Mouse (Mus musculus): ENCODE data around the gene Rsrc1. TPM values are rescaled to one million over a fixed set of nuclear protein-coding genes. Genes with fewer than 3 reads are reported as not detected.

The Rsrc1 gene
- polyA plus RNA-seq (2012; rRNA removed) (1.8 and 3.1 TPM in 2 replicates), polyA plus RNA-seq (2014; fragmentation: Nextera tagmentation; extraction: Ambion mirVana) (8.7 and 9.5 TPM in 2 replicates)

GRCm38 (mm10) chr3:66981101-66981661, at the start of gene Rsrc1:
Gene Rsrc1, plus strand, starts transcription at chr3:66981390.
- Histone ChIP-seq H3K9me3 (ENCODE audit: control insufficient read depth, low read length) (no peaks in the 10 kb centered on the region), H3K9ac (replicated peaks) (no peak within 1 kb of the TSS), H3K36me3 (replicated peaks; ENCODE audit: control insufficient read depth, insufficient read depth, low read depth) (no peaks in the 10 kb centered on the region), H3K4me3 (ENCODE audit: insufficient read depth in 1 of 2, low read depth in 2 of 2, low read length in 2 of 2) (peak within 1 kb of the TSS; percentile 18 to 50), H3K27me3 (ENCODE audit: control insufficient read depth, insufficient read depth, low read length) (peaks cover 77% of the 10 kb centered on the region), H3K4me1 (replicated peaks; ENCODE audit: control insufficient read depth in 2 of 2, insufficient read depth in 2 of 2, low read length in 1 of 2) (no peaks in the 10 kb centered on the region), H3K4me2 (ENCODE audit: low read depth) (peak within 1 kb of the TSS; percentile 66), H3K27ac (no peak within 1 kb of the TSS)
- ATAC-seq (ENCODE audit: insufficient read depth) (peak; percentile 19; the same call in 1 of the 2 replicates), DNase-seq (ENCODE audit: low read depth in 3 of 3, low spot score in 3 of 3) (no peak)
- WGBS (ENCODE audit: insufficient replicate concordance): under 1% methylated on average over 61 of the region's 62 CpGs
- TF ChIP-seq EP300 (IDR thresholded peaks at IDR 0.05; ENCODE audit: low read depth) (no peak), CTCF (IDR thresholded peaks at IDR 0.05; ENCODE audit: low read depth) (no peak)

- Histone ChIP-seq H3K27me3 (ENCODE audit: control insufficient read depth, insufficient read depth, low read length) (no peaks in the 10 kb centered on the region), H3K27ac (no peak overlapping the region), H3K36me3 (replicated peaks; ENCODE audit: control insufficient read depth, insufficient read depth, low read depth) (no peaks in the 10 kb centered on the region), H3K4me2 (ENCODE audit: low read depth) (no peak overlapping the region), H3K9me3 (ENCODE audit: control insufficient read depth, low read length) (no peaks in the 10 kb centered on the region), H3K4me3 (ENCODE audit: insufficient read depth in 1 of 2, low read depth in 2 of 2, low read length in 2 of 2) (no peak overlapping the region), H3K4me1 (replicated peaks; ENCODE audit: control insufficient read depth in 2 of 2, insufficient read depth in 2 of 2, low read length in 1 of 2) (no peaks in the 10 kb centered on the region), H3K9ac (replicated peaks) (no peak overlapping the region)
- ATAC-seq (ENCODE audit: insufficient read depth) (no peak), DNase-seq (ENCODE audit: low read depth in 3 of 3, low spot score in 3 of 3) (no peak)
- TF ChIP-seq CTCF (IDR thresholded peaks at IDR 0.05; ENCODE audit: low read depth) (no peak), EP300 (IDR thresholded peaks at IDR 0.05; ENCODE audit: low read depth) (no peak)
- WGBS (ENCODE audit: insufficient replicate concordance): 68% methylated on average over 10 of the region's 10 CpGs
Measured at GRCm38 (mm10) chr3:66939675-66940074, 41.5 kb upstream of the Rsrc1 start.

- no peak overlapping the region for H3K4me2 ChIP-seq (ENCODE audit: low read depth)
- no peaks in the 10 kb centered on the region for H3K36me3 ChIP-seq (replicated peaks; ENCODE audit: control insufficient read depth, insufficient read depth, low read depth)
- H3K27me3 ChIP-seq (ENCODE audit: control insufficient read depth, insufficient read depth, low read length): no peaks in the 10 kb centered on the region
- WGBS (ENCODE audit: insufficient replicate concordance): 52% methylated on average over 2 of the region's 2 CpGs
- no peak overlapping the region for H3K27ac ChIP-seq
- peaks cover 0 to 2% of the 10 kb centered on the region in 2 experiments; a peak in 1 of 4 replicates for H3K4me1 ChIP-seq (replicated peaks; ENCODE audit: control insufficient read depth in 2 of 2, insufficient read depth in 2 of 2, low read length in 1 of 2)
- ATAC-seq (ENCODE audit: insufficient read depth) (no peak), DNase-seq (ENCODE audit: low read depth in 3 of 3, low spot score in 3 of 3) (no peak)
- H3K9ac ChIP-seq (replicated peaks): no peak overlapping the region
- TF ChIP-seq EP300 (IDR thresholded peaks at IDR 0.05; ENCODE audit: low read depth) (no peak), CTCF (IDR thresholded peaks at IDR 0.05; ENCODE audit: low read depth) (no peak)
- H3K4me3 ChIP-seq (ENCODE audit: insufficient read depth in 1 of 2, low read depth in 2 of 2, low read length in 2 of 2): no peak overlapping the region
- H3K9me3 ChIP-seq (ENCODE audit: control insufficient read depth, low read length): no peaks in the 10 kb centered on the region
Measured at GRCm38 (mm10) chr3:66955126-66955525, 26.1 kb upstream of the Rsrc1 start.

- Histone ChIP-seq H3K36me3 (replicated peaks; ENCODE audit: control insufficient read depth, insufficient read depth, low read depth) (no peaks in the 10 kb centered on the region), H3K27ac (no peak overlapping the region), H3K4me2 (ENCODE audit: low read depth) (no peak overlapping the region), H3K9ac (replicated peaks) (no peak overlapping the region), H3K4me3 (ENCODE audit: insufficient read depth in 1 of 2, low read depth in 2 of 2, low read length in 2 of 2) (no peak overlapping the region), H3K9me3 (ENCODE audit: control insufficient read depth, low read length) (no peaks in the 10 kb centered on the region), H3K27me3 (ENCODE audit: control insufficient read depth, insufficient read depth, low read length) (no peaks in the 10 kb centered on the region), H3K4me1 (replicated peaks; ENCODE audit: control insufficient read depth in 2 of 2, insufficient read depth in 2 of 2, low read length in 1 of 2) (peaks cover 0 to 5% of the 10 kb centered on the region in 2 experiments; a peak in 2 of 4 replicates)
- TF ChIP-seq EP300 (IDR thresholded peaks at IDR 0.05; ENCODE audit: low read depth) (no peak), CTCF (IDR thresholded peaks at IDR 0.05; ENCODE audit: low read depth) (no peak)
- DNase-seq (ENCODE audit: low read depth in 3 of 3, low spot score in 3 of 3) (no peak), ATAC-seq (ENCODE audit: insufficient read depth) (no peak)
- WGBS (ENCODE audit: insufficient replicate concordance): 22% methylated on average over 5 of the region's 5 CpGs
Measured at GRCm38 (mm10) chr3:66959972-66960371, 21.2 kb upstream of the Rsrc1 start.

- Histone ChIP-seq H3K27ac (no peak overlapping the region), H3K9ac (replicated peaks) (no peak overlapping the region), H3K36me3 (replicated peaks; ENCODE audit: control insufficient read depth, insufficient read depth, low read depth) (no peaks in the 10 kb centered on the region), H3K4me1 (replicated peaks; ENCODE audit: control insufficient read depth in 2 of 2, insufficient read depth in 2 of 2, low read length in 1 of 2) (peaks cover 0 to 5% of the 10 kb centered on the region in 2 experiments; a peak in 2 of 4 replicates), H3K27me3 (ENCODE audit: control insufficient read depth, insufficient read depth, low read length) (peaks cover 15% of the 10 kb centered on the region), H3K4me2 (ENCODE audit: low read depth) (no peak overlapping the region), H3K4me3 (ENCODE audit: insufficient read depth in 1 of 2, low read depth in 2 of 2, low read length in 2 of 2) (no peak overlapping the region), H3K9me3 (ENCODE audit: control insufficient read depth, low read length) (no peaks in the 10 kb centered on the region)
- ATAC-seq (ENCODE audit: insufficient read depth): 0 out of 2 replicates have a peak, but pooled peaks have one; percentile 39
- no peak for DNase-seq (ENCODE audit: low read depth in 3 of 3, low spot score in 3 of 3)
- no peak for TF ChIP-seq EP300 (IDR thresholded peaks at IDR 0.05; ENCODE audit: low read depth)
- WGBS (ENCODE audit: insufficient replicate concordance): 44% methylated on average over 3 of the region's 3 CpGs
Measured at GRCm38 (mm10) chr3:66964884-66965283, 16.3 kb upstream of the Rsrc1 start.

Data from liver, embryonic 14.5 days (tissue).